Mouse (Mus musculus) neural tube, embryonic 10.5 days (tissue): ENCODE measurements at regions not wholly inside any gene's neighbourhood (a gene's known extent, or its start where the extent isn't known, plus 50 kb on each side); places are given as distances from the start of the nearest gene placed in this dataset.
"Not testable (repeated sequence)": the region's sequence is repeated elsewhere in the genome, so short reads cannot be mapped to it uniquely, and the experiment has no call there.

Experiments
- DNase-seq: peaks from one replicate; pipeline ENCODE4 v3.0.0-alpha.2; 2017; ENCODE audit warnings: low spot score; ENCODE audit errors: extremely low spot score

DNA sequence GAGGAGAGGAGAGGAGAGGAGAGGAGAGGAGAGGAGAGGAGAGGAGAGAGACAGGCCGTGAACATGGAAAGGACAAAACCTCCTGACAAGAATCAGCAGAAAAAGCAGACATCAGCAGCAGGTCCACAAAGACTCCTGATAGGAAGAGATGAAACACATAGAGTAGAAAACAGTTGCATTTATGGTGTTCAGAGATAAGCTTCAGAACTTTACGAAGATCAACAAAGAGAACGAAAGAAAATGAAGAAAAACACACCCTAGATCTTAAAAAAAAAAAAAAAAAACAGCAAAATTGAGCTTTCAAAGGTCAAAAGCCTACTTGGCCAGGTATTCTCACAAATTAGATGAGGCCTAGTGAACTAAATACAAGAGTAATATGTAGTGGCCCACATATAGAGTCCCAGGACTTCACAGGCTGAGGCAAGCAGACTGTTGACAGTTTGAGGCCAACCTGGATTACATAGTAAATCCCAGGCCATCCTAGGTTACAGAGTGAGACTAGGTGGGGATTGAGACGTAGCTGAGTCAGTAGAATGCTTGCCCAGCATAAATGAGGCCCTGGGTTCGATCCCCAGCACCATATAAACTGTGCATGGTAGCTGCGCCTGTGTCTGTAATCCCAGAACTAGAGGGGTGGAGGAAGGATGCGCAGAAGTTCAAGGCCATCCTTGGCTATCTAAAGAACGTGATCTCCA lies 111.6 kb upstream of the Klf3 start:
- no peak for DNase-seq

GRCm38 (mm10) chr5:64692335-64692734 lies 110.9 kb upstream of the Klf3 start:
- DNase-seq: no peak

DNA sequence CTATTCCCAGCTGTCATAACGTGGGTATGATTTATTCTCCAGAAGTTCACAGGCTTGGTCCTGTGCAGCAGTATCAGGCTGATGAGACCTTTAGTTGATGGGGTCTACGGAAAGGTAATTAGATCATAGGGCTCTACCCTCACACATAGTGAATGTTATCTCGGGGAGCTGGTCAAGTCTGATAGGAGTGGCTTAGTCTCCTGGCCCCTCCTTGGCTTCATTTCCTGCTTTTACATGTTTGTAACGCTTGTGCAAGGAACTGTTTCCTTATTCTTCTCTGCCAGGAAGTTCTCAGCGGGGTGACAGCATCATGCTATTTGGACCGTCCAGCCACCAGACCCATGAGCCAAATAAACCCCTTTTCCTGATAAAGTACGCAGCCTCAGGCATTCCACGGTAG lies 109.6 kb upstream of the Klf3 start:
- no peak for DNase-seq

DNA sequence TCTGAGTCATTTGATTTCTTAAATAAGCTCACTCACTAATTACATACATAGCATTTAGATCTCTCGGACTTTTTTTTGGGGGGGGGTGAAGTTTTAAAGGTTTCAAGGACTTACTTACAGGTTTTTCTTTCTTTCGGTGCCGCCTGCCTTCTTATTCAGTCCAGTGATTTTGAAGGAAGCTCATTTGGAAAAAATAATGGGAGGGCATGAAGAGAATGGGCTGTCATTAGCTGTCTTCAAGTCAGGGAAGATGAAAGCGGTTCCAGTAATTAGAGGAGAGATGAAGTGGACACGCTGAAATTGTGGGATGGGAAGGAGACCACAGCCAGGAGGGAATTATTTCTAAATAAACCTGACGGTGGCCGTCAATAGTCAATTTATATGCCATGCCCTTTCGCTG lies 108.6 kb upstream of the Klf3 start:
- no peak for DNase-seq

- DNase-seq: no peak
Observed at GRCm38 (mm10) chr5:64696099-64696498, 107.1 kb upstream of the Klf3 start.

- no peak for DNase-seq
Observed at GRCm38 (mm10) chr5:64697466-64697865, 105.7 kb upstream of the Klf3 start.

GRCm38 (mm10) chr5:64698458-64699116 lies 104.6 kb upstream of the Klf3 start:
- DNase-seq: no peak

DNA sequence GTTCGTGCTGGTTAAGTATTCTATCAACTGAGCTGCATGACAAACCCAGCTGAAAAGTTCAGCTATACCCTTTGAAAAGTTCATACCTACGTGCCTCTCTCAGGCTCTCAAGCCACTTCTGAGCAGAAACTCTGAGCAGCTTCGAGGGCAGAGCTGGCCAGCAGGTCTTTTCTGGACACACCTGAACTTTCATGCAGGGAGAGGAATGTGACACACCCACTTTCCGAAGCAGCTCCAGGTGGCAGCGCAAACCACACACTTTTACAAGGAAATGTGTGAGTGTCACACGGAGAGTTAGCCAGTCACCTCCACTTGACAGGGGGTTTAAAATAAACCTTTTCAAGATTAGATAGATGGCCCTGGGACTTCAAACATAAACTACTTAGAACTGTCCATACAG lies 103.2 kb upstream of the Klf3 start:
- no peak for DNase-seq

GRCm38 (mm10) chr5:64701219-64701779 lies 101.9 kb upstream of the Klf3 start:
- DNase-seq: no peak

DNA sequence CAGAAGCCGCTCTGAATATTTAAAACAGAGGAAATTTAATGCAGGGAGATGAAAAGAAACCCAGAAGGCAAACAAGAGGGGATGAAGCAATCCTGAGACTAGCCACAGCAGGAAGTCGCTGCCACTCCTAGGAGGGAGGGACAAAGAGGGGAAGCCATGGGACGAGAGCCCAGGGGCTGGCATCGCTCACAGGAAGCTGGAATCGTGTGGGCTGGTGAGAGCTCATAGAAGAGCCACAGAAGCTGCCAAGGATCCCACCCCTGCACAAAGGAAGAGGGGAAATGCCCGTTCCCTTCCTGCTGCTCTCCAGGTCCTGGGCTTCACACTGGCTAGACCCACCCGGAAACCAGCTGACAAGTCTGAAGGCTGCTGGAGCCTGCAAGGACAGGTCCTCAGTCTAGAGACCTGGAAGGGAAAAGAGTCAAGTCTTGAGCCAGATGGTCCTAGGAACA lies 101.4 kb upstream of the Klf3 start:
- peak; percentile 47 for DNase-seq

GRCm38 (mm10) chr5:64702404-64702803 lies 100.8 kb upstream of the Klf3 start:
- not testable (repeated sequence) for DNase-seq

DNA sequence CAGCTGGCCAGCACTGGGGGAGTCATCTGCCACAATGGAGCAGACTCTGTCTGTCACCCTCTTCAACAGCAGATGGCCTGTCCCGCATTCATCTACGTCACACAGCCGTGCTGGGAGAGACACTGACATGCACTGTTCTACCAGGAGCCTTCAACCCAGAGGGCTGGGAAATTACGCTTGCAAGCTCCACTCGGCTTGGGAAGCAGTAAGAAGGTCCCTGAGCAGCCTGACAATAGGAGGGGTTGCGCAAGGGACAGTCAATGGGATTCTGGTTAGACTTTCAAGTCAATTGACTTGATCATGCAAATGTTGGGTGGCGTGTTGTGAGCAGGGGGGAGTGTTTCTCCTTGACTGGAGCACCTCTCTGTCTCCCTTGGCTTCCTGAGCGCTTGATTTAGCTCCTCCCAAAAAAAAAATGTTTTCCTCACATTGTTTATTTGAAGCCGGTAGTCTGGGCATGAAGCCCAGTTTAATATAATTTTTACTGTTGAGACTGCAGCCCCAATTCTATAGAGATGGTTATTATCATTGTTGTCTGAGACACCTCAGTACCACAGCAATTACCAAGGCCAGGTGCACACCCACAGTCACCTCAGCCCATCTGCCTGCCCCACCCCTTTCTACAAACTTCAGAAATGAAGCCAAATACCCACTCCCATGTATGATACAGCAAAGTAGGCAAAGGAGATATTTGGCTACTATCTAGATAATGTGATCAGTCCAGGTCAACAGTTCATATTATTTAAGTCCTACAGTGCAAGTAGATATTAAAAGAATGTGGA lies 99.9 kb upstream of the Klf3 start:
- DNase-seq: peak; percentile 30

DNA sequence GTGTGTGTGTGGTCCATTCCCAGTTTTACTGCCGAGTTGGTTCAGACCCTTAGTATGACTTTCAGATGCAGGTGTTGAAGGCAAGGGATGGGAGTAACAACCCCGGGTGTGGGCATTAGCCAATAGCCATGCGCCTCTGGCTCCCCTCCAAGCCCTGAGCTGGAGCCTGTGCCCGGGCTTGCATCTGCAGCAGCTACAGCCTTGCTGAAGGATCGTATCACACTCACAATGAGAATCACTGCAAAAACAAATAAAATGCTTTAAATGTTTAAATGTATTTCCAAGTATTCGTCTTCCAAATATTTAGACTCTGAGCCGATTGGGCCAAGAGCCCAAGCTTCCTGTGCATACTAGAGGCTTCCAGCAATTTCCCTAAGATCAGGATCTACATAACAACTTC lies 99.0 kb upstream of the Klf3 start:
- no peak for DNase-seq

GRCm38 (mm10) chr5:64706586-64706985 lies 96.6 kb upstream of the Klf3 start:
- no peak for DNase-seq

DNA sequence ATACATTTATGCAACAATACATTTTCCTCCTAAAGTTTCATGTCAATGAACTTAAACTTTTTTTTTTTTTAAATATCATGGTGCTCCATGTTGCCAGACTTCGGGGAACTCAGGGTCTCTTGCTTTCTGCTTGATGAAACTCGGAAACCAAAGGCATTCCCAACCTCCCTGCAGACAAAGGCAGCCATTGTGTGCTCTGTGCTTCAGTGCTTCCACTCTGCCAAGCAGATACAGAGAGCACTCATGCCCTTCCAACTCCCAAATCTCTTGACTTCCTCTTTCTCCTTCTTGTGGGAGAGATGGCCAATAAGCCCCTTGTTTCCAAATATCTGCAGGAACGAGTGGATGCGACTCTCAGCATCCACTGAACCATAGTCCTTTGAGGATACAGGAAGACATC lies 94.0 kb upstream of the Klf3 start:
- DNase-seq: no peak

GRCm38 (mm10) chr5:64710236-64710635 lies 93.0 kb upstream of the Klf3 start:
- no peak for DNase-seq

DNA sequence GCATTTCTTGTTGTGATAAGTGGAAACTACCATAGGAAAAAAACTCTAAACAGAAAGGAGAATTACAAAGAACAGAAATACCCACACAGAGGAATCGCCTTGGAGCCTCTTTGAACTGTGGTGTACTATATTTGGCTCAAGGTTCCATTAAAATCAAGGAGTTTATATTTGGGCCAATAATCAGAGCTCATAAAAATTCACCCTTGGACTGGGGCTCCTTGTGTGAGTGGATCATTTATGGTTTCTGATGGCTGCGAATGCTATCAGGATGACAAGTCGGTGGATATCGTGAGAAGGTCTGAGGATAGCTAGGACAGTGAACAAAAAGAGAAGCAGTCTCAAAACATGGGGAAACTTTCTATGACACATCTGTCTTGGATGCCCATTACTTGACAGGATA lies 92.2 kb upstream of the Klf3 start:
- DNase-seq: no peak

DNA sequence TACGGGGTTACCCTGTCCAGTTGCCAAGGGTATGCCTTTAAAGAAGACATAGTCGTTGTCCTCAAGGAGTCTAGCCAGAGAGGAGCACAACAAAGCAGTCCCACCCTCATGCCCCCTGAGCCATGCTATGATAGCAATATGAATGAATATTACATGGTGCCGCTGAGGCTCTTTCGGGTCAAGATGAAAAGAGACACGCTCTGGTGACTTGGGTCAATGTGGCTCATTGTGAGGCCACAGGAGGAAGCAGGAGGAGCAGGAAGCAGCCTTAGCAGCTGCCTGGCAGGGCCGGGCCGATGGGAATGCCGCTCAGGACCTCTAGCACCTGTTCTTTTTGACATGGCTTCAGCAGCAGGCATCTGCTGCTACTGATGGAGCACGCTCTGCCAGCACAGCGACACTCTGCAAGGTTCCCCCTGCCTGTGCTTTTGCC lies 89.0 kb upstream of the Klf3 start:
- DNase-seq: peak; percentile 39

- DNase-seq: peak; percentile 40
Observed at GRCm38 (mm10) chr5:64714710-64715109, 88.5 kb upstream of the Klf3 start.

DNA sequence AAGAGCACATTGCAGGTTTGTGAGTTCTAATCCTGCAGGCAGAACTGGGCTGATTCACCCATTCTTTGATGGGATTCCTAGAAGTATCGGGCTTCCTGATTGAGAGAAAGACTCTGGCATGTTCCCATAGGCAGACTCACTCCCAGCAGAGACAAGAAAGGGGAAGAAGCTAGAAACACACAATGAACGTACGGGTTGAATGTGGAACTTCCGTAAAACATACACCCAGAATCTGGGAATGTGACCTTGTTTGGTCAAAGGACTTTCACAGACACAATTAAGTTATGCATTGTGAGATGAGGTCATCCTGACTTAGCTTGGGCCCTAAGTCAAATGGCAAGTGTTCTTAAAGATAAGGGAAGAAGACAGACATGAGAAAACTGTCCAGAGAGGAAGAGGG lies 86.6 kb upstream of the Klf3 start:
- DNase-seq: no peak

DNA sequence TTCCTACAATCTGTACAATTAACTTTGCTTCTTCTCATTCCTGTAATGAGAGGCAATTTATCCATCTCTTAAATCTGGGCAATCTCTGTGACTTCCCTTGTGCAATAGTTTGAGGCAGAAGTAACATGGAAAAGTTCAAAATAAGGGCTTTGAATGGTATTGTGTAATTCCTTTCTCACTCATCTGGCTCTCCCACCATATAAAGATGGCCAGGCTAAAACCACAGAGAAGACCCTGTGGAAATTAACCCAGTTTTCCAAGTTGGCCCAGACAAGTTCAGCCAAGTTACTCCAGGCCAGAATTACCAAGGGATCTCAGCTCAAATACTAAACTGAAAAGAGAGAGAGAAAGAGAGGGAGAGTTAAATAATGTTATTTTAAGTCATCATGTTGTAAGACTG lies 81.0 kb upstream of the Klf3 start:
- DNase-seq: no peak

- DNase-seq: no peak
Observed at GRCm38 (mm10) chr5:64727847-64728246, 75.3 kb upstream of the Klf3 start.
